Mouse (Mus musculus) hindbrain, embryonic 15.5 days (tissue): ENCODE data around the gene Itga5. TPM values are rescaled to one million over a fixed set of nuclear protein-coding genes. Genes with fewer than 3 reads are reported as not detected.

ENCODE experiments used
- ATAC-seq: fragments of 200-750 bp; cut with Nextera tagmentation; 2 replicates; pipeline ENCODE4 v1.8.0; 2017; ENCODE audit warnings: low read depth, moderate number of reproducible peaks, moderate TSS enrichment; ENCODE audit not compliant: low FRiP score
- H3K27ac ChIP-seq: fragments of 300-500 bp; sonication (generic); replicated peaks from 2 replicates; pipeline ENCODE4 v1.5.1; 2015; ENCODE audit warnings: mild to moderate bottlenecking, inconsistent platforms
- H3K27me3 ChIP-seq: fragments of 300-500 bp; sonication (generic); 2 replicates; pipeline ENCODE4 v1.6.1; 2015; ENCODE audit warnings: control low read depth, inconsistent platforms
- H3K36me3 ChIP-seq: fragments of 300-500 bp; sonication (generic); 2 replicates; pipeline ENCODE4 v1.6.1; 2015; ENCODE audit warnings: control low read depth, inconsistent platforms
- H3K4me1 ChIP-seq: fragments of 300-500 bp; sonication (generic); replicated peaks from 2 replicates; pipeline ENCODE4 v1.6.1; 2015; ENCODE audit warnings: control low read depth, inconsistent platforms
- H3K4me2 ChIP-seq: fragments of 300-500 bp; sonication (generic); 2 replicates; pipeline ENCODE4 v1.6.1; 2015; ENCODE audit warnings: moderate library complexity, mild to moderate bottlenecking, inconsistent platforms
- H3K4me3 ChIP-seq: fragments of 300-500 bp; sonication (generic); 2 replicates; pipeline ENCODE4 v1.5.1; 2015; ENCODE audit warnings: mild to moderate bottlenecking, inconsistent platforms
- H3K9ac ChIP-seq: fragments of 300-500 bp; sonication (generic); 2 replicates; pipeline ENCODE4 v1.6.1; 2015; ENCODE audit warnings: inconsistent platforms
- H3K9me3 ChIP-seq: fragments of 300-500 bp; sonication (generic); 2 replicates; pipeline ENCODE4 v1.6.1; 2016; ENCODE audit warnings: control low read depth, inconsistent platforms
- WGBS: fragments of 180-500 bp; shearing (Covaris S2); methylation state at CpG from one replicate; pipeline ENCODE4 v1.1.7; 2015; 5-methylcytosine and 5-hydroxymethylcytosine counted together
- polyA plus RNA-seq: library from polyadenylated mRNA; unstranded; fragments of >200 nt; fragmentation: Nextera tagmentation; extraction: Ambion mirVana; gene quantifications from 2 replicates; pipeline ENCODE4 v1.2.1, GENCODE M21; 2015

The Itga5 gene
- polyA plus RNA-seq, 1 experiment from 2014 or later: 7.9 TPM

- 55% methylated on average over 8 of the region's 8 CpGs for WGBS
- Histone ChIP-seq H3K36me3 (no peaks in the 10 kb centered on the region), H3K9ac (no peak overlapping the region), H3K4me2 (no peak overlapping the region), H3K4me3 (no peak overlapping the region), H3K27me3 (no peaks in the 10 kb centered on the region), H3K27ac (no peak overlapping the region), H3K9me3 (no peaks in the 10 kb centered on the region), H3K4me1 (peaks cover 11% of the 10 kb centered on the region; the same call in 1 of the 2 replicates)
- no peak for ATAC-seq
These were observed 10.3 kb upstream of the Itga5 start for GRCm38 (mm10) chr15:103376837-103377269.

GRCm38 (mm10) chr15:103375112-103375800 is 8.7 kb upstream of the Itga5 start:
- peaks cover 11% of the 10 kb centered on the region; the same call in 1 of the 2 replicates for H3K4me1 ChIP-seq
- no peaks in the 10 kb centered on the region for H3K27me3 ChIP-seq
- no peak overlapping the region for H3K27ac ChIP-seq
- no peaks in the 10 kb centered on the region for H3K36me3 ChIP-seq
- H3K9me3 ChIP-seq: no peaks in the 10 kb centered on the region
- no peak overlapping the region for H3K4me3 ChIP-seq
- no peak for ATAC-seq
- WGBS: 81% methylated on average over 4 of the region's 4 CpGs
- H3K9ac ChIP-seq: no peak overlapping the region
- H3K4me2 ChIP-seq: no peak overlapping the region

- no peaks in the 10 kb centered on the region for H3K9me3 ChIP-seq
- ATAC-seq: no peak
- H3K27me3 ChIP-seq: no peaks in the 10 kb centered on the region; the same call in 1 of the 2 replicates
- no peak overlapping the region for H3K4me3 ChIP-seq
- H3K4me2 ChIP-seq: no peak overlapping the region
- 0 out of 2 replicates have a peak, but pooled peaks cover 6% of the 10 kb centered on the region for H3K4me1 ChIP-seq
- no peak overlapping the region for H3K9ac ChIP-seq
- no peaks in the 10 kb centered on the region for H3K36me3 ChIP-seq
- H3K27ac ChIP-seq: no peak overlapping the region
These were observed 5.9 kb upstream of the Itga5 start for GRCm38 (mm10) chr15:103372461-103372860.

- H3K36me3 ChIP-seq: no peaks in the 10 kb centered on the region
- ATAC-seq: no peak
These were observed 5.2 kb upstream of the Itga5 start for GRCm38 (mm10) chr15:103371741-103372140.

GRCm38 (mm10) chr15:103371208-103371607 is 4.6 kb upstream of the Itga5 start:
- peaks cover 10% of the 10 kb centered on the region for H3K4me1 ChIP-seq
- no peaks in the 10 kb centered on the region for H3K36me3 ChIP-seq
- no peaks in the 10 kb centered on the region for H3K9me3 ChIP-seq
- no peak overlapping the region for H3K27ac ChIP-seq
- H3K4me2 ChIP-seq: no peak overlapping the region
- no peak overlapping the region for H3K4me3 ChIP-seq
- ATAC-seq: no peak
- no peaks in the 10 kb centered on the region; the same call in 1 of the 2 replicates for H3K27me3 ChIP-seq
- no peak overlapping the region for H3K9ac ChIP-seq
- WGBS: 30% methylated on average over 2 of the region's 2 CpGs

More at GRCm38 (mm10) chr15:103371741-103372140, 5.2 kb upstream of the Itga5 start:
- Histone ChIP-seq H3K27ac (no peak overlapping the region), H3K4me2 (no peak overlapping the region), H3K9me3 (no peaks in the 10 kb centered on the region), H3K27me3 (no peaks in the 10 kb centered on the region; the same call in 1 of the 2 replicates), H3K4me3 (no peak overlapping the region), H3K9ac (no peak overlapping the region), H3K4me1 (peaks cover 7% of the 10 kb centered on the region)
- WGBS: 79% methylated on average over 1 of the region's 1 CpGs

GRCm38 (mm10) chr15:103370462-103370861 is 3.9 kb upstream of the Itga5 start:
- H3K27ac ChIP-seq: no peak overlapping the region
- no peak overlapping the region for H3K9ac ChIP-seq
- peaks cover 4% of the 10 kb centered on the region; the same call in 1 of the 2 replicates for H3K27me3 ChIP-seq
- H3K9me3 ChIP-seq: no peaks in the 10 kb centered on the region
- H3K4me1 ChIP-seq: peaks cover 17% of the 10 kb centered on the region
- no peaks in the 10 kb centered on the region for H3K36me3 ChIP-seq
- 71% methylated on average over 4 of the region's 4 CpGs for WGBS
- ATAC-seq: no peak
- H3K4me2 ChIP-seq: no peak overlapping the region
- H3K4me3 ChIP-seq: no peak overlapping the region

- WGBS: 45% methylated on average over 1 of the region's 1 CpGs
- Histone ChIP-seq H3K4me2 (no peak overlapping the region), H3K9me3 (no peaks in the 10 kb centered on the region), H3K4me3 (no peak overlapping the region), H3K27ac (no peak overlapping the region), H3K27me3 (peaks cover 5% of the 10 kb centered on the region; the same call in 1 of the 2 replicates), H3K9ac (no peak overlapping the region), H3K4me1 (peaks cover 20% of the 10 kb centered on the region), H3K36me3 (no peaks in the 10 kb centered on the region)
- ATAC-seq: no peak
These were observed 2.6 kb upstream of the Itga5 start for GRCm38 (mm10) chr15:103369123-103369522.

GRCm38 (mm10) chr15:103368179-103368940 is 1.8 kb upstream of the Itga5 start:
- H3K4me2 ChIP-seq: no peak overlapping the region
- no peak for ATAC-seq
- H3K27ac ChIP-seq: no peak overlapping the region
- no peak overlapping the region for H3K4me3 ChIP-seq
- WGBS: 83% methylated on average over 4 of the region's 4 CpGs
- peaks cover 20% of the 10 kb centered on the region for H3K4me1 ChIP-seq
- H3K36me3 ChIP-seq: no peaks in the 10 kb centered on the region
- peaks cover 5% of the 10 kb centered on the region; the same call in 1 of the 2 replicates for H3K27me3 ChIP-seq
- no peak overlapping the region for H3K9ac ChIP-seq
- H3K9me3 ChIP-seq: no peaks in the 10 kb centered on the region

- H3K27ac ChIP-seq: peak overlapping the region; percentile 17; the same call in 1 of the 2 replicates
- ATAC-seq: no peak
- H3K4me3 ChIP-seq: peak overlapping the region; percentile 46
- peak overlapping the region; percentile 92 for H3K4me2 ChIP-seq
- under 1% methylated on average over 51 of the region's 51 CpGs for WGBS
- peaks cover 5% of the 10 kb centered on the region; the same call in 1 of the 2 replicates for H3K27me3 ChIP-seq
- H3K4me1 ChIP-seq: peaks cover 20% of the 10 kb centered on the region
- no peaks in the 10 kb centered on the region for H3K9me3 ChIP-seq
- peak overlapping the region; percentile 51 for H3K9ac ChIP-seq
- no peaks in the 10 kb centered on the region for H3K36me3 ChIP-seq
These were observed 840 bp downstream of the Itga5 start for GRCm38 (mm10) chr15:103365471-103366375.

- Histone ChIP-seq H3K4me3 (0 out of 2 replicates have a peak overlapping the region, but pooled peaks have one; percentile 46), H3K9me3 (no peaks in the 10 kb centered on the region), H3K36me3 (no peaks in the 10 kb centered on the region), H3K4me2 (peak overlapping the region; percentile 92), H3K9ac (no peak overlapping the region), H3K27me3 (peaks cover 5% of the 10 kb centered on the region; the same call in 1 of the 2 replicates), H3K27ac (no peak overlapping the region), H3K4me1 (peaks cover 20% of the 10 kb centered on the region)
- 55% methylated on average over 4 of the region's 4 CpGs for WGBS
- no peak for ATAC-seq
These were observed 1.8 kb downstream of the Itga5 start for GRCm38 (mm10) chr15:103364761-103365160.

GRCm38 (mm10) chr15:103363809-103364208 is 2.8 kb downstream of the Itga5 start:
- no peak for ATAC-seq
- Histone ChIP-seq H3K4me1 (peaks cover 20% of the 10 kb centered on the region), H3K27ac (no peak overlapping the region), H3K27me3 (peaks cover 5% of the 10 kb centered on the region; the same call in 1 of the 2 replicates), H3K36me3 (no peaks in the 10 kb centered on the region), H3K9me3 (no peaks in the 10 kb centered on the region), H3K4me3 (no peak overlapping the region), H3K9ac (no peak overlapping the region), H3K4me2 (no peak overlapping the region)
- WGBS: 66% methylated on average over 1 of the region's 1 CpGs
